Mouse (Mus musculus) bone marrow, adult 2 months (tissue): ENCODE data around the gene Wdr59. TPM values are rescaled to one million over a fixed set of nuclear protein-coding genes. Genes with fewer than 3 reads are reported as not detected.
A peak's percentile ranks its signal among the peaks of the same experiment; 100 is the strongest.

Source experiments
- H3K27ac ChIP-seq: fragments of 200-500 bp; 2 replicates; pipeline ENCODE4 v1.5.1; 2012; ENCODE audit warnings: low read depth, mild to moderate bottlenecking, control low read depth, inconsistent platforms, low read length; ENCODE audit not compliant: control insufficient read depth, poor library complexity, insufficient read depth
- H3K4me1 ChIP-seq: fragments of 200-500 bp; 2 replicates; pipeline ENCODE4 v1.6.1; 2011; ENCODE audit warnings: low read length; ENCODE audit not compliant: control insufficient read depth, insufficient read depth
- H3K4me3 ChIP-seq: fragments of 200-500 bp; replicated peaks from 2 replicates; pipeline ENCODE3; 2011; ENCODE audit warnings: mild to moderate bottlenecking, low read depth, low read length, control low read depth; ENCODE audit not compliant: control insufficient read depth
- CTCF ChIP-seq: fragments of 200-500 bp; IDR thresholded peaks from 2 replicates; pipeline ENCODE4 v1.5.1; 2011; ENCODE audit warnings: low read length, control low read depth; ENCODE audit not compliant: control insufficient read depth, insufficient read depth
- POLR2A ChIP-seq: fragments of 200-500 bp; IDR thresholded peaks from 2 replicates; pipeline ENCODE4 v1.6.1; 2011; ENCODE audit warnings: low read depth, mild to moderate bottlenecking, control low read depth, low read length, borderline replicate concordance; ENCODE audit not compliant: control insufficient read depth
- WGBS: fragments of 180-500 bp; shearing (Covaris S2); methylation state at CpG from one replicate; pipeline ENCODE4 v1.1.7; 2018; 5-methylcytosine and 5-hydroxymethylcytosine counted together
- polyA plus RNA-seq: library from polyadenylated mRNA; stranded (reverse); fragments of >200 nt; gene quantifications from 2 replicates; pipeline ENCODE4 v1.2.4, GENCODE M21; 2011; ENCODE audit warnings: low replicate concordance; ENCODE audit not compliant: missing spikeins, insufficient read depth, insufficient read length

The Wdr59 gene
- polyA plus RNA-seq, 1 experiment, result 3.9 TPM

DNA sequence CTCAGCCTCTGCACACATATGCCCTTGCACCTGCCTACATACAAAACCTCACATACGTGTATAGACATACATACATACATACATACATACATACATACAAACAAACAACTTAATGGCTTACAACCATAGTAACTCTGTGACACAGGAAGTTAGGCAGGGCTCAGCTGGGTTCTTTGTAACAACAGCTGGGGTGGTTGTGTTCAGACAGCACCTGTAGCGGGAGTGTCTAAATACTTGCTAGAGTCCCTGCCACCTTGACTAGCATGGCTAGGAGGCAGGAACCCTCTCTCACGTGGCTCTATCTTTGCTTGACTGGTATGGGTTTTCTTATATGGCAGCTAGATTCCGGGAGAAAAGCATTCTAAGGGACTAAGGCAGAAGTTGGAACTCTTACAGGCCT, 41.8 kb upstream of the Wdr59 start:
- Histone ChIP-seq H3K4me1 (peaks cover 4% of the 10 kb centered on the region), H3K4me3 (no peak overlapping the region), H3K27ac (peak overlapping the region; percentile 38; the same call in 1 of the 2 replicates)
- WGBS, result 65% methylated on average over 4 of the region's 4 CpGs
- TF ChIP-seq CTCF (no peak), POLR2A (no peak)

DNA sequence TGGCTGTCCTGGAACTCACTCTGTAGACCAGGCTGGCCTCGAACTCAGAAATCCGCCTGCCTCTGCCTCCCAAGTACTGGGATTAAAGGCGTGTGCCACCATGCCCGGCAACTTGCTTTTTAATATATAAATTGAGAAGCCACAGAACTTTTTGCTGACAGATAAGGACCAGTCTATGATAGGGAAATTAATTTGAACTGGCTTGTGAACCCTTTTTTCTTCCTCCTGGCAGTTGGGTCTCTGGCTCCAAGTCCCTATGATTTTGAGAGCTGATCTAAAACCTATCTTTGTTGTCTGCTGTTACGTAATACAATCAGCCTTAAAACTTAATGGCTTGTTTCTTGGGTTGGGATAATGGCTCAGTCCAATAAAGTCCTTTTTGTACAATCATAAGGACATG, 41.2 kb upstream of the Wdr59 start:
- no peak overlapping the region for H3K27ac ChIP-seq
- peaks cover 4% of the 10 kb centered on the region for H3K4me1 ChIP-seq
- 71% methylated on average over 5 of the region's 5 CpGs for WGBS
- H3K4me3 ChIP-seq, result no peak overlapping the region
- TF ChIP-seq POLR2A, result no peak
- TF ChIP-seq CTCF, result no peak

DNA sequence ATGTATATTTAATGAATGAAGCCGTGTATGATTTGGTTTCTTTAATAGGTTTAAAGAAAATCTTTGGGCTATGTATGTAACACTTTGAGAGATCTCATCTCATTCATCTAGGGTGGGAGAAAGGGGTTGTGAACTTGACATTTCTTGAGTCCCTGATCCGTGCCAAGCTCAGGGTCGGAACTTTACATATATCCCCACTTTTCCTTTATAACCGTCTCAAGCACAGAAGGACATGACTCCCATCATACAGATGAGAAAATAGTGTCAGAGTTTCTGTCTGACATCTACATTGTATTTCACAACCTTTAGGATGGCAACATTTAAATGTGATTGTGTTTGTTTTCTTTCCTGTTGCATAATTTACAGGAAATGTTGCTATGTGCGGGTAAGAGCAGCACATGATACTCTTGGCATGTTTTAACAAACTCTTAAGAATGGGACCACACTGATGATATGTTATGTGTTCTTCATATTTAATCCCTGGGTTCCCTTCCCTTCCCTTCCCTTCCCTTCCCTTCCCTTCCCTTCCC, 40.4 kb upstream of the Wdr59 start:
- WGBS, result 55% methylated on average over 5 of the region's 5 CpGs
- Histone ChIP-seq H3K4me1 (peaks cover 4% of the 10 kb centered on the region), H3K27ac (no peak overlapping the region), H3K4me3 (no peak overlapping the region)
- no peak for TF ChIP-seq POLR2A
- no peak for TF ChIP-seq CTCF

DNA sequence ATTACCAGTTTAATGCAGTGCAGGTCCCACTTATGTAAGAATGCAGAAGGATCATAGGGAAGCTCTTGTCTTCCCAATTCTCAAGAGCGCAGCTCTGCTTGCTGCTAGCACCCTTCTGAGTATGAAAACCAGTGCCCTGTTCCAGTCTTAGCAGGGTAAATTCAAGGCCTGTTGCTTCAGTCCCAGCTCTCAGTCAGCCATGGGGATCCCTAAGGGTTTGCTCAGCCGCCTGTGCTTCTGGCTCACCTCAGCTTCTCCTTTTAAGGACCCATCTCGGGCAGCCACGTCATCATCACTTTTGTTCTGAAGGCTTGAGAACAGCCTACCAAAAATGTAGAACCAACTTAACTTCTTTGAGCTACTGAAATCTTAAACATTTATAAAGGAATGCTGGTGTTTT, 39.9 kb upstream of the Wdr59 start:
- Histone ChIP-seq H3K4me1 (peaks cover 4% of the 10 kb centered on the region), H3K27ac (peak overlapping the region; percentile 87; the same call in 1 of the 2 replicates), H3K4me3 (no peak overlapping the region)
- TF ChIP-seq CTCF (no peak), POLR2A (no peak)
- 20% methylated on average over 4 of the region's 4 CpGs for WGBS

DNA sequence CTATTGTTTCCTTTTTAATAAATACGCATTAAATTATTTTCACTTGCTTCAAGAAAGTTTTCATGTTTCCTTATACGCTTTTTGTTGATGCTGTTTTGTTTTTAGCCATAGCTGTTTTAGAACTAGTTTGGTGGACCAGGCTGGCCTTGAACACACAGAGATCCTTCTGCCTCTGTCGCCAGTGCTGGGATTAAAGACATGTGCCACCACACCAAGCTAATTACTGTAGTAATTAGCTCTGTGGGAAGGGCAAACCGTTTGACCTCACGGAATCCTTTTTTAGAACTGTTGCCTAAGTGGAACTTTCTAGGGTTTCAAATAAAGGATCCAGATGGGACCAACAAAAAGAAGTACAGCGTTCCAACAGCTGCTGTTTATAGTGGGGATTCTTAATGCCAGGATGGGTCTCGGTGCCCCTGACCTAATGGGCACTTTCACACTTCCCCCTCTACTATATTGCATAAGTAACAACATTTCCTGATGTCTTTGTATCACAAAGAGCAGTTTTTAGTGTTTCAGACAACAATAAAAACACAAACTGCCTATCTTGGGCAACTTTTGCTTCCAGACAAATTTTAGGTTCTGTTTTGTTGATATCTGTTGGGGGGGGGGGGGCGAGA, 29.7 kb upstream of the Wdr59 start:
- Histone ChIP-seq H3K4me3 (no peak overlapping the region), H3K27ac (no peak overlapping the region), H3K4me1 (peaks cover 3% of the 10 kb centered on the region; the same call in 1 of the 2 replicates)
- WGBS, result 44% methylated on average over 8 of the region's 8 CpGs
- TF ChIP-seq POLR2A (no peak), CTCF (no peak)

DNA sequence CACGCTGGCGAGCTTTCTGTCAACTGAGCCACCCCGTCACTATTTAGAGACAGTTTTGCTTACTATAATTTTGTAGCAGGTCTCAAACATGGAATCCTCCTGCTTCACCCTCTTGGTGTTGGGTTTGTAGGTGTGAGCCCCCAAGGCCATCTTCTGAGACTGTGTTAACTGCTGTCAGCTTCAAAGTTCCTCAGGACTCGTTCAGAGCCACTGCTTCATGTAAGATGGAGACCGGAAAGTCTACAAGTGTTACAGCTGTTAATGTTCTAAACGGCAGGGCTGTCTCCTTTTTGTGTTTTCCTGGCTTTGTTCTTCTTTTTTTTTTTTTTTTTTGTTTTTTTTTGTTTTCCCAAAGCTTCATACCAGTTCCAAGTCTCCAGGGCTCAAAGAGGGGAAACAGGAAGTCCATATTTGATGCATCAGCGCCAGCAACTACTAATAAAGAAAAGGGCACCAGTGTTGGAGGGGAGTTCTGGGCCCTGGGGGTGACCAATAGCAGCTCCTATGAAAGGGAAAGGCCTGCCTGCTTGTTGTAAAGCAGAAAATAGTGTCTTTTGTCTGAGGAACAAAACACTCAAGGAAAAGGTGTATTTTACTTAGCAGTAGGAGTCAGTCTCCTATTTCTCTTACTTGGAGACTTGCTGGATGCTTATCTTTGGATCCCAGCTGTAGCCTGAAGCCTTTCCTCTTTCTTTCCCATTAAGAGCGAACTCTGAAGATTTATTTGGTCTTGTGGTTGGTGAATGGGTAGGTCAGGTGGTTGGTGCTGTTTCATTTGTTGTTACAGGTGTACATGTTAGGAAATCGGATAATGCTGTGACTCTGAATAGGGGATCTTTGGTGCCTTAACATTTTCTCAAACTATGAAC, 28.3 kb upstream of the Wdr59 start:
- no peak overlapping the region for H3K27ac ChIP-seq
- no peak overlapping the region for H3K4me3 ChIP-seq
- no peak for TF ChIP-seq CTCF
- TF ChIP-seq POLR2A, result no peak
- H3K4me1 ChIP-seq, result peaks cover 3% of the 10 kb centered on the region; the same call in 1 of the 2 replicates
- 40% methylated on average over 9 of the region's 9 CpGs for WGBS

DNA sequence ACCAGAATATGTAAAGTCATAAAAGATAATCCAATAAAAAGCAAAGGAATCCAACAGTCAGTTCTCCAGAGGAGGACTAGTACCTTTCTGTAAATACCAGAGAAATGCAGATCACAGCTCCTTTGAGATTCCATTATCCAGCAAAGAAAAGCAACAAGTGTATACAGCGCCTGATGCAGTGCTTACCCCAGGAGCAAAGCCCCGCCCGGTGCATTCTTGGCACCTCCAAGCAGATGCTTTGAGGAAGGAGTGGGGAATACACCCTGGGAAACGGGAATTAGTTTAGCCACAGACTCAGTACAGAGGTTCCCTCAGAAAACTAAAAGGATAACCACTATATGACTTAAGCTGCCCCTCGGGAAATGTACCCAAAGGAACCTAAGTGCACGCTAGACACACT, 26.3 kb upstream of the Wdr59 start:
- H3K4me3 ChIP-seq, result no peak overlapping the region
- no peak for TF ChIP-seq CTCF
- TF ChIP-seq POLR2A, result no peak
- WGBS, result 84% methylated on average over 6 of the region's 6 CpGs
- H3K27ac ChIP-seq, result no peak overlapping the region
- peaks cover 3% of the 10 kb centered on the region; the same call in 1 of the 2 replicates for H3K4me1 ChIP-seq

DNA sequence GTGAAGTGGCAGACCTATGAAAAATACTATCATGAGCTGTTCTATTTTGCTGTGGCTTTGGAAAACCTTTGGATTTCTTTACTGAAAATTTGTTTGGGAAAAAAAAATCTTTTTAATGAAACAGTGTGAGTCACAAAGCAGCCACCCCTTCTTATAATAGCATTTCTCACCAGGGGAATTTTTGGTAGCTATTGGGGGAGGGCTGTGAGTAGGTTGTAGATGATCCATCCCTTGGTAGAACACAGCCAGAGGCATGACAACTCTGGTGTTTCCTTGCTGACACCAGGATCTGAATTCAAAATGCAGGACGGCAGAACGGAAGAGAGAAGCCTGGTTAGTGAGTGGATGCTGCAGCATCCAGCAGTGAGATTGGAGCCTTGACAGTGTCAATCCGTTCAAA, 25.3 kb upstream of the Wdr59 start:
- WGBS, result 88% methylated on average over 3 of the region's 3 CpGs
- TF ChIP-seq POLR2A (no peak), CTCF (no peak)
- H3K4me3 ChIP-seq, result no peak overlapping the region
- peaks cover 3% of the 10 kb centered on the region; the same call in 1 of the 2 replicates for H3K4me1 ChIP-seq
- no peak overlapping the region for H3K27ac ChIP-seq
